Mouse (Mus musculus) kidney, embryonic 14.5 days (tissue): ENCODE results near the gene Ppil4. TPM values are rescaled to one million over a fixed set of nuclear protein-coding genes. Genes with fewer than 3 reads are reported as not detected.

Source experiments
- ATAC-seq: fragments of 200-750 bp; cut with Nextera tagmentation; 2 replicates; pipeline ENCODE4 v1.8.0; 2017; ENCODE audit warnings: moderate number of reproducible peaks, mild to moderate bottlenecking, moderate TSS enrichment, moderate library complexity; ENCODE audit not compliant: low FRiP score, low TSS enrichment
- H3K27ac ChIP-seq: fragments of 300-500 bp; sonication (generic); 2 replicates; pipeline ENCODE4 v1.5.1; 2014; ENCODE audit warnings: low read depth, mild to moderate bottlenecking, low read length, moderate library complexity, mixed read lengths
- H3K27me3 ChIP-seq: fragments of 300-500 bp; sonication (generic); 2 replicates; pipeline ENCODE4 v1.6.1; 2014; ENCODE audit warnings: mild to moderate bottlenecking, low read length; ENCODE audit not compliant: control insufficient read depth, insufficient read depth
- H3K36me3 ChIP-seq: fragments of 300-500 bp; sonication (generic); 2 replicates; pipeline ENCODE4 v1.6.1; 2014; ENCODE audit warnings: low read length, mixed read lengths; ENCODE audit not compliant: control insufficient read depth, insufficient read depth
- H3K4me1 ChIP-seq: fragments of 300-500 bp; sonication (generic); 2 replicates; pipeline ENCODE4 v1.6.1; 2014; ENCODE audit warnings: low read length, mixed read lengths; ENCODE audit not compliant: control insufficient read depth, insufficient read depth
- H3K4me2 ChIP-seq: fragments of 300-500 bp; sonication (generic); replicated peaks from 2 replicates; pipeline ENCODE4 v1.6.1; 2014; ENCODE audit warnings: low read depth, mild to moderate bottlenecking, low read length
- H3K4me3 ChIP-seq: fragments of 300-500 bp; sonication (generic); 2 replicates; pipeline ENCODE4 v1.5.1; 2014; ENCODE audit warnings: mild to moderate bottlenecking, low read length
- H3K9ac ChIP-seq: fragments of 300-500 bp; sonication (generic); 2 replicates; pipeline ENCODE4 v1.6.1; 2014; ENCODE audit warnings: low read depth, mild to moderate bottlenecking, low read length, moderate library complexity
- H3K9me3 ChIP-seq: fragments of 300-500 bp; sonication (generic); 2 replicates; pipeline ENCODE4 v1.6.1; 2016; ENCODE audit warnings: low read length; ENCODE audit not compliant: control insufficient read depth
- WGBS: fragments of 180-500 bp; shearing (Covaris S2); extraction: QIAGEN DNeasy Blood & Tissue Kit; methylation state at CpG from one replicate; pipeline ENCODE4 v1.1.7; 2014; 5-methylcytosine and 5-hydroxymethylcytosine counted together
- polyA plus RNA-seq: library from polyadenylated mRNA; unstranded; fragments of >200 nt; fragmentation: Nextera tagmentation; extraction: Ambion mirVana; gene quantifications from 2 replicates; pipeline ENCODE4 v1.2.1, GENCODE M21; 2014

Gene Ppil4
- polyA plus RNA-seq, 1 experiment from 2014 or later, result 40.8 TPM

DNA sequence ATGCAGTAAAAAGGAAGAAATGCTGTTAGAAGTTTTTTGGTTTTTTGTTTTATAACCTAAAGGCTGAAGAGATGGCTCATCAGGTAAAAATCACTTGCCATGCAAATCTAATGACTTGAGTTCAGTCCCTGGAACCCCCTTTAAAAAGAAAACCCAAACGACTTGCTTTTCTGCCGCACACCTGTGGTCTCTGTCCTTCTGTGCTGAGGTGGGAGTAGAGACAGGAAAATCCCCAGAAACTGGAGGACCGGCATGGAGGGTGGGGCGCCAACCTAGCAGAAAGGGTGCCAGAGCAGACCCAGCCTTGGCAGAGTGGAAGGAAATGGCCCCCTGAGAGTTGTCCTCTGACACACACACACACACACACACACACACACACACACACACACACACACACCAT is 26.0 kb downstream of the Ppil4 start:
- H3K27me3 ChIP-seq, result no peaks in the 10 kb centered on the region
- H3K36me3 ChIP-seq, result peaks cover 47% of the 10 kb centered on the region
- no peak for ATAC-seq
- no peaks in the 10 kb centered on the region for H3K9me3 ChIP-seq
- 98% methylated on average over 4 of the region's 4 CpGs for WGBS
- H3K9ac ChIP-seq, result no peak overlapping the region
- no peak overlapping the region for H3K27ac ChIP-seq
- no peak overlapping the region for H3K4me3 ChIP-seq
- no peak overlapping the region for H3K4me2 ChIP-seq
- no peaks in the 10 kb centered on the region for H3K4me1 ChIP-seq

DNA sequence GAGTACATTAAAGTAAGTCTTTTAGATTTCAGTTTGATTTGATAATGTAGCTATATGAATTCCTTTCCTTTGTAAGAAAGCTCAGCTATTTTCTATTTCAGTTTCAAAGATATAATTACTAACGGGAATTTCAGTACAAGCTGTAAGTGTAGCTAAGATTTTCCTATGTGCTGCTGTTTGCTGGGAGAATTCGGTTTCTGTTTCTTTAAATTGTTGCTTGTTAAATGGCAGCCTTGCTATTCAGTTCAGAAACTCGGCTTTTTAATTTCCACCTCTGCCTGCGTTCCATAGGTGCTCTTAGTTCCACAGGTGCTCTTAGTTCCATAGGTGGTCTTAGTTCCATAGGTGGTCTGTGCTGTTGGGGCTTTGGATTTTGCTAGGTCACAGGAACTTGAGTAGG is 26.5 kb downstream of the Ppil4 start:
- 89% methylated on average over 4 of the region's 4 CpGs for WGBS
- H3K36me3 ChIP-seq, result peaks cover 49% of the 10 kb centered on the region

DNA sequence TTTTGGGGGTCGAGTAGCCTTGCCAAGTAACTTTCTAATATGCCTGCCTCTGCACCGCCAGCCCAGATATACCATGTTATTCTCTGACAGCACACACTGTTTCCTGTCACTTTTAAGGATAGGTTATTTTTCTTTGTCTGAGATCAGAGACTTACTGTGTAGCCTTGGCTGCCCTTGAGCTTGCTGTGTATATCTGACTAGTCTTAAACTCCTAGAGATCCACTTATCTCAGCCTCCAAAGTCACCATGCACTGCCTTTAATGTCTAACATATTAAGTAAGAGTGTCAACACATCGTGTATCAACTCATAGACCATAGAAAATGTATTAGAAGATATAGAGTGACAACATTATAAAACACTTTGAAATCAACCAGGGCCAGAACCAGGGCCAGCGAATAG is 26.9 kb downstream of the Ppil4 start:
- Histone ChIP-seq H3K4me3 (no peak overlapping the region), H3K4me2 (no peak overlapping the region), H3K36me3 (peaks cover 49% of the 10 kb centered on the region), H3K27me3 (no peaks in the 10 kb centered on the region), H3K9me3 (no peaks in the 10 kb centered on the region), H3K4me1 (no peaks in the 10 kb centered on the region), H3K27ac (no peak overlapping the region), H3K9ac (no peak overlapping the region)
- WGBS, result 85% methylated on average over 4 of the region's 4 CpGs
- ATAC-seq, result no peak

More for the DNA sequence above, 26.5 kb downstream of the Ppil4 start:
- H3K4me2 ChIP-seq, result no peak overlapping the region
- H3K27me3 ChIP-seq, result no peaks in the 10 kb centered on the region
- H3K4me1 ChIP-seq, result no peaks in the 10 kb centered on the region
- H3K27ac ChIP-seq, result no peak overlapping the region
- H3K4me3 ChIP-seq, result no peak overlapping the region
- no peak overlapping the region for H3K9ac ChIP-seq
- no peaks in the 10 kb centered on the region for H3K9me3 ChIP-seq
- no peak for ATAC-seq

GRCm38 (mm10) chr10:7820171-7820570 is 27.5 kb downstream of the Ppil4 start:
- 91% methylated on average over 5 of the region's 5 CpGs for WGBS
- no peak for ATAC-seq
- Histone ChIP-seq H3K4me2 (no peak overlapping the region), H3K4me3 (no peak overlapping the region), H3K36me3 (peaks cover 47% of the 10 kb centered on the region), H3K27ac (no peak overlapping the region), H3K9me3 (no peaks in the 10 kb centered on the region), H3K9ac (no peak overlapping the region), H3K27me3 (no peaks in the 10 kb centered on the region), H3K4me1 (no peaks in the 10 kb centered on the region)

GRCm38 (mm10) chr10:7821981-7822380 is 29.3 kb downstream of the Ppil4 start:
- Histone ChIP-seq H3K4me3 (no peak overlapping the region), H3K27me3 (no peaks in the 10 kb centered on the region), H3K9me3 (no peaks in the 10 kb centered on the region), H3K27ac (no peak overlapping the region), H3K36me3 (peaks cover 35% of the 10 kb centered on the region), H3K9ac (no peak overlapping the region), H3K4me1 (no peaks in the 10 kb centered on the region), H3K4me2 (no peak overlapping the region)
- 93% methylated on average over 12 of the region's 12 CpGs for WGBS
- ATAC-seq, result no peak

DNA sequence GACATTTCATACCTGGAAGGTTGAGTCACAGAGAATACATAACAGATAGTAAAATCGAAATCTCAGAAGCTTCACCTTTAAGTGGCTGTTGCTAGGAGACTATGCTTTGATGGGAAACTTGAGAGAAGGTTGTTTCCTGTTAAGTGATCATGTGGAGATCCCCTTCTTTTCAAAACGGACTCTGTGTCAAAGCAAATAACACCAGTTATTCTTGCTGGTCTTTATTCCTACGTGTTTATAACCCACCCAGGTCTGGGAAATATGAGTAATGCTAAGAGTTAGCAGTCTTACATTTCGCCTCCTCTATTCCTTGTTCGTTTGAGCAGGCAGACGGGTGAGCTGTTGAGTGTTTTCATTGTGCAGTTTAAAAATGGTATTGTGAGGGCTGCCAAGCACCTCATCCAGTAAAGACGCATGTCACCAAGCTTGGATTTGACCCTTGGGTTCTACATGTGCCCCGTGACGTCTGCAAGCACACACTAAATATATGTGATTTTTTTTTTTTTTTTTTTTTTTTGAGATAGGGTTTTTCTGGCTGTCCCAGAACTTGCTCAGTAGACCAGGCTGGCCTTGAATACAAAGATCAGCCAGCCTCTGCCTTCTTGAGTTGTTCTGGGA is 32.1 kb downstream of the Ppil4 start:
- no peaks in the 10 kb centered on the region for H3K4me1 ChIP-seq
- no peak overlapping the region for H3K27ac ChIP-seq
- no peaks in the 10 kb centered on the region for H3K9me3 ChIP-seq
- 79% methylated on average over 9 of the region's 9 CpGs for WGBS
- H3K4me2 ChIP-seq, result no peak overlapping the region
- H3K27me3 ChIP-seq, result no peaks in the 10 kb centered on the region
- no peak overlapping the region for H3K4me3 ChIP-seq
- peaks cover 24% of the 10 kb centered on the region for H3K36me3 ChIP-seq
- no peak overlapping the region for H3K9ac ChIP-seq
- no peak for ATAC-seq

GRCm38 (mm10) chr10:7825281-7825665 is 32.6 kb downstream of the Ppil4 start:
- ATAC-seq, result no peak
- no peak overlapping the region for H3K4me2 ChIP-seq
- no peaks in the 10 kb centered on the region for H3K4me1 ChIP-seq
- H3K36me3 ChIP-seq, result peaks cover 24% of the 10 kb centered on the region
- no peaks in the 10 kb centered on the region for H3K9me3 ChIP-seq
- H3K27ac ChIP-seq, result no peak overlapping the region
- WGBS, result 91% methylated on average over 4 of the region's 4 CpGs
- no peak overlapping the region for H3K9ac ChIP-seq
- no peaks in the 10 kb centered on the region for H3K27me3 ChIP-seq
- H3K4me3 ChIP-seq, result no peak overlapping the region

DNA sequence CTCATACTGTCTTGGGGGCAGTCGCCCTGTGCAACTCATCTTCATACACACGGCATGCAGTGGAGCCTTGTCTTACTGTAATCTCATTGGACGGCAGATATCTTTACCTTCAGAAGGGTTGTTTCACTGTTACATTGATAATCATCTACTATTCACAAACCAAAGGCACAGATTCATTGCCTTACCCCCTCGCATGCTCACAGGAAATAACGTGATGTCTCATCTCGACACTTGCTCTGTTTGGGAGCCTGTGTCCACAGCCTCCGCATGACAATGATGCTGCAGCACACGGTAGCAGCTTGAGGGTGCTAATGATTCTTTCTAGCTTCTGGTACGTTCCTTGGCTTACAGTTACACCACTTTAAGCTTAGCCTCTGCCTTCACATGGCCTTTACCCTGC is 33.4 kb downstream of the Ppil4 start:
- H3K36me3 ChIP-seq, result peaks cover 16% of the 10 kb centered on the region
- H3K4me1 ChIP-seq, result no peaks in the 10 kb centered on the region
- no peak for ATAC-seq
- 90% methylated on average over 9 of the region's 9 CpGs for WGBS
- H3K27me3 ChIP-seq, result no peaks in the 10 kb centered on the region
- H3K27ac ChIP-seq, result no peak overlapping the region
- H3K4me3 ChIP-seq, result no peak overlapping the region
- no peak overlapping the region for H3K4me2 ChIP-seq
- no peaks in the 10 kb centered on the region for H3K9me3 ChIP-seq
- H3K9ac ChIP-seq, result no peak overlapping the region

- Histone ChIP-seq H3K4me3 (peak within 1 kb of the TSS; percentile 27), H3K27me3 (no peaks in the 10 kb centered on the region), H3K4me1 (peaks cover 6% of the 10 kb centered on the region; the same call in 1 of the 2 replicates), H3K4me2 (peak within 1 kb of the TSS; percentile 58), H3K27ac (no peak within 1 kb of the TSS), H3K36me3 (no peaks in the 10 kb centered on the region), H3K9ac (peak within 1 kb of the TSS; percentile 13; the same call in 1 of the 2 replicates), H3K9me3 (no peaks in the 10 kb centered on the region)
- WGBS, result 2% methylated on average over 15 of the region's 15 CpGs
- peak; percentile 89; the same call in 1 of the 2 replicates for ATAC-seq
Measured at GRCm38 (mm10) chr10:7832171-7832676, 39.5 kb downstream of the Ppil4 start, which contains the start of gene Zc3h12d. Gene Zc3h12d (plus strand): TSS chr10:7832470.
